Mouse (Mus musculus): Measurements from ENCODE around the gene Slc12a7.
A peak's percentile ranks its signal among the peaks of the same experiment; 100 is the strongest.

The Slc12a7 gene

DNA sequence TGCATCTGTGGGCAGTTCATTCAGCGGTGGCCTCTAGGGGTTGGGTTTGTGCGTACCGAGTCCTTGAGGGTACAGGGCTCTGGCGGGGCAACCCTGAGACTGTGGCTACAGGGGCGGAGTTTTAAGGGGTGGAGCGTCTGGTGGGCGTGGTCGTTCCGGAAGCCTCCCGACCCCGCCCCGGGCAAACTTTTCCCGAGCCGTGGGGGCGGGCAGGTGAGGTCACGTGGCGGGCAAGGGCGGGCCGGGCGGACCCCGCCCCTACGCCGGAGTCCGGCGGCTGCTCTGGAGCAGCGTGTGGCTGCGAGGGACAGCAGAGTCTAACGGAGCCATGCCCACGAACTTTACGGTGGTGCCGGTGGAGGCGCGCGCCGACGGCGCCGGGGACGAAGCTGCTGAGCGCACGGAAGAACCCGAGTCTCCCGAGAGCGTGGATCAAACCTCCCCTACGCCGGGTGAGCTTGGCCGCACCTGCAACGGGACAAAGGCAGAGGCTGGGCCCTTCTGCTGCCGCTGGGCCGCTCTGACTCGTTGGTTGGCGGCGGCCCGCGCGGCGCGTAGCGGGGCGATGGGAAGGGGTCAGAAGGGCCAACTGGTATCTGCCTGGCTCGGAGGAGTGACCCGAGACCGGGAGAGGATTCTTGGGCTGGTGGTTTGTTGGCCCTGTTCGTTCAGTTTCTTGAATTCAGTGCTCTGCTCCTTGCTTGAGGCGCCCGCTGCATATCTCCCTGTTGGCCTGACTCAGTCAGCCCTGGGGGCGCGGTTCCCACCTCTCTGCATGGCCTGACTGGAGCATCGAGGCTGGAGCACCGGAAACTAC lies 30.8 kb downstream of the Slc12a7 start:
- DNase-seq (ENCODE audit: low spot score): peak; percentile 92

DNA sequence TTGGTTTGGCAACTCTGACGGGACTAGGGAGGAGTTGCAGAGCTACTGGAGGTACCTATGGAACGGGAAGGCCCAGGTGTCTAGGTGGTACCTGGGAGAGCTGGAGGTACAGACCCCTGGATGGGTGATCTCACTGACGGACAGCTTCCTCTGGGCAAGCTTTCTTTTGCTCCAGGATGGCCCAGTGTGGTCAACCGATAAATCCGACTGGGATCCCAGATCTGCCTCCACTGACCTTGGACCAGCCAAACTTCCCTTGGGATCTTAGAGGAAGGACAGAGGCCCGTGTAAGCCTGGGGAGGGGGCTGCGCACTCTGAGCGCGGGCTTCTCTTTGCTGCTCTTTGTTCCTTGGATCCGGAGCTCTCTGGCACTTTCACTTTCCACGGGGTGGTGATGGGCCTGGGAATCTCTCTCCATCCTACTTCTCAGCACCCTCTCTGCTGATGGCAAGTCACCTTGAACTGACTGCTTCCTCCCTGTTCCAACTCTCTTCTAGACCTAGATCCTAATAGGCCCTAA lies 31.4 kb downstream of the Slc12a7 start:
- DNase-seq (ENCODE audit: low spot score): peak; percentile 55

DNA sequence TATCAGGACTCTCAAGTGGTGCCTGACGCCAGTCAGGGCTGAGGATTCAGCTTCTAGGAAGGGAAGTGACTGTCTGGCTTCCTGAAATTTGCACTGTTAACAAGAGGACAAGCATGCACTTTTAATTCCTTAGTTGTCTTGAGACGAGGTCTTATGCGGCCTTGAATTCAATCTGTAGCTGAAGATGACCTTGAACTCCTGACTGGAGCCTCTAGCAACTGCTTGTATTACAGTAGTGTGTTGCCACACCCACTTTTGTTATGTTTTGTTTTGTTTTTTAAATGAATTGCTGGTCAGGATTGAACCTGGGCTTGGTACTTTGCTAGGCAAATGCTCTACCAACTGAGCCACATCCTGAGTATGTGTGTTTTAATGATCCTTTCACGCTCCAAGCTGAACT lies 32.5 kb downstream of the Slc12a7 start:
- no peak for DNase-seq (ENCODE audit: low spot score)

DNA sequence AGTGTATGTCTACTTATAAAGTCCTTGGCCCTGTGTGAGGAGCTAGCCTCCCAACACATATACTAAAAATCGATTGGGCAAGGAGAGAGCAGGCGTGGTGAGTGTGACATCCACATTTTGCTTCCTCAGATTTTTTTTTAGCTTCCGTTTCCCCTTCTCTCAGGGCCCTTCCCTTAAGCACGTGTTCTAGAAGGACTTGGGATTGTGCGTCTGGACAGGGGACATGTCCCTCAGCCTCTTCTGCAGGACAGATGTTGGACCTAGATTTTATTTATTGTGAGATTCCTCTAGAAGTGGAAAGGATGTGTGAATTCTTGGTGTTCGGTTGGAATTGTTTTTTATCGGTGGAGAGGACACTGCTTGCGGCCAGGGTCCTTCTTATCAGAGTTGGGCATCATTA lies 34.3 kb downstream of the Slc12a7 start:
- no peak for DNase-seq (ENCODE audit: low spot score)

DNA sequence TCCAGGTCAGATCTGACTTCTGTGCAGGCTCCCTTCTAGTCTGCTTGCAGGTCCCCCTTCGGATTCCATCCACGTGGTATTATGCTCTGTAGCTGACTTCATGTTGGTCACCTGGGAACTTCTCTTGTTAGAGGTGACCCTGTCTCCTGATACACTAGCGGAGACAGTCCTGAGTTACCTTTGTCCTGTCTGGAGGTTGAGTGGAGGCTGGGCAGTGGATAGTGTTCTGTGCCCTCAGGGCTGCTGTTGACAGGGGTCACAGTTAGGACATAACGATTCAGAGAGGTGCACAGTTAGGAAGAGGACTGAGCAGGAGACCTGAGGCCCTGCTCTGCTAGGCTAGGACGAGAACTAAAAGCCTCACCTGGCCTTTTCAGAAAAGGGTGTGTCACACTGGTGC lies 34.9 kb downstream of the Slc12a7 start:
- no peak for DNase-seq (ENCODE audit: low spot score)

DNA sequence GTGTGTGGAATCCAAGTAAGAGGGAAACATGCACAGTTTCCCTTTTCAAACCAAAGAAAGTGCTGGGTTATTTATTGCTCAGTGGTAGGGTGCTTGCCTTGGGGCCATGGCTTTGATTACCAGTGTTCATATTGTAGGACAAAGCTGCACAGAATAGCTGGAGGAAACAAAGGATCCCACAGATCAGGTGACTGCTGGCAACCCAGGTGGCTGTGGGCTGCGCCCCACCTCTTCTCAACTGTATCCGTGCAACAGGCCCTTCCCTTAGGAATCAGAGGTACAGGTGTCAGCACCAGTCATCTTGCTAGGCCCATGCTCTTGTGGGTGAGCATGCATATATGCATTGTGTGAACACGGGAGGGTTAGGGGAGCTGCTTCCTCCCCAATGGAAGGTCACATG lies 35.4 kb downstream of the Slc12a7 start:
- no peak for DNase-seq (ENCODE audit: low spot score)

DNA sequence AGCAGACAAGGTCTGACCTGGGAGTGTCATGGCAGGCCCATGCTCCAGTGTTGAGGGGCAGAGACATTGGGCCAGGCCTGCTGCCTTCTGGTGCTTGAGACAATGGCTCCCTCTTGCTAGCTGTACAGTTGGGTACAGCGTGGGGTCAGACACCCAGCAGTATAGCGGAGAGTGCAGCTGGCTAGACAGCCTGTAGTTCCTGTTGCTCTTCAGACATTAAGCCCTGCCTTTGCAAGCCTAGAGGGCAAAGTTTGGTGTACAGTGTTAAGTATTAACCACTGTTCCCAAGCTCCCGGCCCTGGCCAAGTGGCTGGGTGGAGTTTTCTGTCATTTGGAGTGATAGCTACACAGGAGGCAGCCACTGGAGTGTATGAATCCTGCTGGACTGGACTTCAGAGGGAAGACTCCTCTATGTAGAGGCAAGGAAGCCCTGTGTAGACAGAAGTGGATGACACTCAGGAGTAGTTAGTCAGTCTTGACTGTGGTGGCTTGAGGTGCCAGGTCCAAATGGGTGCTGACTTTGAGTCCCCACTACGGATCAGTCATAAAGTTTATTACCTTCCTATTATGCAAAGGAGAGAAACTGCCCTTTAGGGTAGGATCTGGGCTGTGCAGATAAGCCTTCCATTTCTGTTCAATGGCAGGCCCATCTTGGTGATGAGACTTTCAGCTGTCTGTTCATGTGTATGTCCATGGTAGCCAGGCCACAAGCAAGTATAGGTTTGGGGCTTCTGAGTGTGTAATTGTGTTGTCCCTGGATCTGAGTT lies 37.2 kb downstream of the Slc12a7 start:
- DNase-seq (ENCODE audit: low spot score): no peak

DNA sequence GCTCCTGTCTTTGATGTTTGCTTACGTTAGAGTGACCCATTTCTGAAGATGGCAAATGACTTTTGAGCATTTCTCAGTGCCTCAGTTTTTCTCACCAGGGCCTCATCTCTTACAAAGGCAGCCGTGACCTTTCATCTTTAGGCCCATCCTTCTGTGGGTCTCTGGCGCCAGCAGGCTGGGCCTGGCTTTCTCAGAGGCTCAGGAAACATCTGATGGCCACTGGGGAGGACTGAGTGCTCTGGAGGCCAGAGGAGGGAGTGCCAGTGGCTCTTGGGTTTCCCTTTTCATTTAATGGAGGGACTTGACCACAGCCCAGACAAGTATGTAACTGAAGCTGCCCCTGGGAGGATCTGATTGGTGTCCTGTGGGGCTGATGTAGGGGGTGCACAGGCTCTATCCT lies 38.2 kb downstream of the Slc12a7 start:
- DNase-seq (ENCODE audit: low spot score): no peak

DNA sequence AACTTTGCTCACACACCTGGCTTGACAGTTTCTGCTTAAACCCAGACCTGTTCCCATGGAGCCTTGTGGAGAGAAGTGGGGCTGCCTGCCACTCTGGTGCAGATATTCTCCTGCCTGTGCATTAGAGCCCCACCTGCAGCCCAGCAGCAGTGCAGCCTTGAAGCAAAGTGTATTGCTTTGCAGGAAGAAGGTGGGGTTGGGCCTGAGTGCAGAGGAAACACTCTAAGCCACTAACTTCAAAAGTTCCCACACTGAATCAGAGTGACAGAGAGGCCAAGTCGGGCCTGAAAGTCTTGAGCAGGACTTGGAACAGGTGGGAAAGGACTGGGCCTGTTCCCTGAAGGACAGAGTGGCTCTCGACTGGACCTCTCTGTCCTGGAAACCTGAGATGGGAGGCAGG lies 39.8 kb downstream of the Slc12a7 start:
- no peak for DNase-seq (ENCODE audit: low spot score)

DNA sequence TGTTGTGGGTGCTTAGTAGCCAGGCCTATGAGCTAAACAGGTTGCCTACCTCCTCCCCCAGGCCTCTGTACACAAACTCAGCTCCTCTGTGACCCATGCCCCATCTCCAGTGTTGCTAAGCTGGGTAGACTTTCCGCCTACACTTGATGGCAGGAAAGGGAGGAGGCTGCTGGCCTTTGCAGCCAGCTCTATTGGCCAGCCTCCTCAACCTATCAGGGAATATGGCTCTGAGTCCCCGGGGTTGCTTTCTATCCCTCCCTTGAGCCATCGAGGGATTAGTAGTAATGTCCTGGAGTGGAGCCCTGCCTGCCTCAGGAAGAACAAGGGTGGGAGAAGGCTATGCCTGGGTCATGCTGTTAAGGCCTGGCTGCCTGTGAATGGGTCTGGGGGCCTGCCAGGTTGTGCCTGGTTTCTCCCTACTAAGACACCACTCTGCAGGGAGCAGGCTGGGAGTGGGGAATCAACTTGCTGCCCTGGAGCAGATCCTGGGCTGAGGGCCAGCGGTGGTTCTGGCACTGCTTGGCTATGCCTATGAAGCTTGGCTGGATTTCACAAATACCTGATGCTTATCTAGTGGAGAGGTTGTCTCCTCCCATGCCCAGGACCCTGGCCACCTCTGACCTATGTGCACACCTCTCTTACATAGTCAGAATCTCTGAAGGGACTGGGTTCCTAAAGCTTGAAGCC lies 40.8 kb downstream of the Slc12a7 start:
- no peak for DNase-seq (ENCODE audit: low spot score)

DNA sequence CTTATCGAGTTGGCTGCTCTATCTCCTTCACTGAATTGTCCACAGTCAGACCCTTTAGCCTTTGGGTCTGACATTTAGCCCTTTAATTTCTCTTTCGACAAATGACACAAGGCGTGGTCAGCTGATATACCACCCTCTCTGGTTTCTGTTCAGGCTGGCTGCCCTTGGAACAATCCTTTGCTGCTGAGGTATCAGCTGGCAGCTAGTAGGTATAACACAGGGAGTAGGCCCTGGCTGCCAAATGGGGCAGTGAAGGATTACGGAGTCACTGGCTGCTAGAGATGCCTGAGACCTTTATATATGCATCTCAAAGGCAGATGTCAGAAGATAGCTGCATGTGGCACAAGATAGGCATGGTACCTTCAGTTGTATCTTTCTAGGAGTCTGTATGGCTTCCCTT lies 42.9 kb downstream of the Slc12a7 start:
- no peak for DNase-seq (ENCODE audit: low spot score)

DNA sequence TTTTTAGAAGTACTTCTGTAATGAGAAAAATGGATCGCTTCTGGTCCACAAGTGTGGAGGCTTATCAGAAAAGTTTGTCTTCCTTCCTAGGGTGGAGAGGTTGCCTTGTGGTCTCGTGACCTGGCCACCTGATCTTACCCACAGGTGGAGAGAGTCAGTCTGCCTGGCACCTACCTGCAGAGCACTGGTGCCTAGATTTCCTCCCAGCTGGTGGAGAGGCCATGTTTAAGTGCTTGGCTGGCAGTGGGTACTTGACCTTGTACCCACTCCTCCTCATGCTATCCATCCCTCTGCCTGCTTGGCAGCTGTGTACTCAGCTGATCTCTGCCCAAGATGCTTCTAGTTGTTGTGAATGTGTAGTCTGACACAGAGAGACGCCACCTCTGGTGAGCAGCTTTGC lies 44.7 kb downstream of the Slc12a7 start:
- no peak for DNase-seq (ENCODE audit: low spot score)

DNA sequence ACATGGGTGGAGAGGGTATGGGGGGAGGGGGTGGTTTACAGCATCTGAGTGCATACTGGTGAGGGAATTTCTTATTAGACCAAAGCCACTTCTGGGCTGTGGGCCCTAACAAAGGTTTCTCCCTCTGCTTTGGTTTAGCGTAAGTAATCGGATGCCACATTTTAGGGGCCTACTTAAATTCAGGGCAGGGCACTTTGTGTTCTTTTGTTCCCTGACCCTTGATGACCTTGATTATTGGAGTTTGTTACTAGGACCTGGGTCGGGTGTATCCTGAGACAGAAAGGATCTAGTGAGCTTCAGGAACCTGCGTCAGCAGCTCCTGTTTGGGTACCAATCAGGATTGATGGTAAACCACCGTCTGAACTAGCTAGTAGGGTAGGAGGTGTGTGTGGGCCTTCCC lies 49.6 kb downstream of the Slc12a7 start:
- DNase-seq (ENCODE audit: low spot score): no peak

DNA sequence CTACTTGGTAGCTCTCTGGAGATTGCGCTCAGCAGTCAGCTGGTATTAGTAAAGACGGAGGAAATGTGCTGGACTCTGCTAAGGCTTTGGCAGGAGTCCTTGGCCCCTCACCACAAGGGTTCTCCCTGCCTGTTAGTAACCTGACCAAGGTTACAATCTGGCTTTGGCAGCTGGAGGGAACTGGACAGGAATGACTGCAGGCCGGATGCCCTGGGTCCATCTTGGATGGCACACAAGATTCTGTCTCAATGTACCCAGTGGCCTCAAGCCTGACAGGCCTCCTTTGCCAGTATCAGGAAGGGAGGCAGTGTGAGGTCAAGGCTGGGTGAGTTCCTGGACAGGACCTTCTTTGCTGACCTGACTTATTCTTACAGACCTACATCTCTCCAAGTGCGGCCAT lies 59.3 kb downstream of the Slc12a7 start:
- DNase-seq (ENCODE audit: low spot score): no peak

DNA sequence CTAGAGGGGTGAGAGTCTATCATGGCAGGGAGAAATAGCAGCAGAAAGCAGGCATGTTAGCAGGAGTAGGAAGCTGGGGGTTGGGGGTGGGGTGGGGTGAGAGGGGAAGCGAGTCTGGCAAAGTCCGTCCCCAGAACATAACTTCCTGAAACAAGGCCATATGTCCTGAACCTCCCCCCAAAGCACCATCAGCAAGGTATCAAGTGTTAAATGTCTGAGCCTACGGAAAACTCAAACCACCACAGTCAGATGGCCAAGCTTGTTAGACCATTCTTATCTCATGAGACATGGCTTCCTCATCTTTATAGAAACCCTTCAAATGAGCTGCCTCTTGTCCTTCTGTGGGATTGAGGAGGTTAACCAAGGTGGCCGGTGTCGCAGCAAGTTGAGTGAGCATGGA lies 60.3 kb downstream of the Slc12a7 start:
- no peak for DNase-seq (ENCODE audit: low spot score)

DNA sequence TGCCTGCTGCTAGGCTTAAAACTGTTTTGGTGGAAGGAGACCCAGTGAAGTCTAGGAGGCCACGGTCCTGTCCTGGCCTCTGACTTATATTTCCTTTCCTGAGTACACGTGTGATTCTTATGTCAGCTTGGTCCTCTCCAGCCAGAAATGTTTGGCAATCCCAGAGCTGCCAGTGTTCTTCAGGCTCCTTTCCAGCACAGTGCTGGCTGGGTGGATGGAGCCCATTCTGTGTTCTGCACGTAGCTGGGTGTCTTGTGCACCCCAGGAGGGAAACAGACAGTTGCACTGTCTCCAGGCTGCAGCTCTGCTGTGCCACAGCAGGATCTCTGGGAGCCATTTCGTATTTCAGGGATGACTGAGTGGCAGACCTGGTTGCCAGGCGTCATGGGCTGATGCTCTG lies 66.2 kb downstream of the Slc12a7 start:
- no peak for DNase-seq (ENCODE audit: low spot score)

DNA sequence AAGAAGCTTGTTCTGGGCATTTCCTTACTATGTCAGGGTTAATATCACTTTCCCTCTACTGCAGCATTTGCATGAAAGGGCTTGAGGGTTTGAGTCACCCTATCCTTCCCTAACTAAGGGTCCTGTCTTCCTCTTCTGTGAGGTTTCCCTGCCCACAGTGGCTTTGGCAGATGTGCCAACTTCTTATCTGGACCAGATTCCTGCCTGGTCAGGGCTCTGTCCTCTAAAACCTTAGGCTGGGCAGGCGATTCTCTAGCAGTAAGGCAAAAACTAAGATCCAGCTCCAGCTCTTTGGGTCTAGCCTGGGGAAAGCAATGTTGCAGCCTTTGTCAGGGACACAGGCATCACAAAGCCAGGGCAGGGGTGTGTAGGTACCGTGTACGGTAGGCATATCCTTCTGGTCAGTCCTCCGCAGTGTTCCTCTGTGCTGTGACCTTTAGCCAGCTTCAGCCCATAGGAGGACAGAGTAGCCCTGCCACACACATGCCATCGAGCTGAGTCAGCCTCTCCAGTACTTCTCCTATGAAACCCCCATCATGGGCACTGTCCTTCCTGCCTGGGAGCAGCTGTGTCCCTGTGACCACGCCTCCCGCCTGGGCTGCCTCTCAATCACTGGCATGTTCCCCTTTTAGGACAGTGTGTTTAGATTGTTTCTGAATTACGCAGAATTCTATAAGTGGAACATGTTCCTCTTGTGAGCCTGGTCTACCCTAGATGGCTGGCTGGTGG lies 70.7 kb downstream of the Slc12a7 start:
- no peak for DNase-seq (ENCODE audit: low spot score)

DNA sequence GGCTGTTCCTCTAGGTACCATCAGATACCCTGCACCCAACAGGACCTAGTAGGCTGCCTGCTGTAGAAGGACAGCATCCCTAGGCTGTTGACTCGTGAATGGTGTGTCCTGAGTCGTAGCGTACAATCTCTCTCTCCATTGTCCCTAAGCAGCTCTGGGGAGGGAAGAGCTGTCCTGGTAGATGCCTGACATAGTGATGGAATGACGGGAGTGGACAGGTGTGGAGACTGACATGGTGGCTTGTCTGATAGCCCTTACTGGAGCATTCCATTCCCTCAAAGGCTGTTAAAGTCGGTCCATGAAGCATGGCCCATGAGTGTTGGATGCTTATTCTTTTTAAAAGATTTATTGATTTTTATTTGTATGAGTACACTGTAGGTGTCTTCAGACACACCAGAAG lies 72.0 kb downstream of the Slc12a7 start:
- DNase-seq (ENCODE audit: low spot score): no peak

DNA sequence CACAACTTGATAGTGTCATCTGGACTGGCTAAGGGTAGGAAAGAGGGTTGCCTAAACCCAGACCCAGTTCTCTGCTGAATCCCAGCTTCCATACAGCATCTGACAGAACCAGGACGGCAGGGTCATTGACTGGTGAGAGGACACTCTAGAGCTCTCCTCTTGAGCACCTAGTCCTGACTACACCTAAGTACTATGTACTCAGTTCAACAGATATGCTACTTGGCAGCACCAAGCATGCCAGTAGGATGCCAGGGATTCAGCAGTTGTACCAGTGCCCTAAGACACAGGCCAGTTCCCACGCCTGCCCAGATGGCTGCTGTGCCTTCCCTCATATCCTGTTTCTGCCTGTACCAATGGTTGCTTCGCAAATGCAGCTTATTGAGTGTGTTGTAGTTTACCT lies 80.0 kb downstream of the Slc12a7 start:
- DNase-seq (ENCODE audit: low spot score): no peak

DNA sequence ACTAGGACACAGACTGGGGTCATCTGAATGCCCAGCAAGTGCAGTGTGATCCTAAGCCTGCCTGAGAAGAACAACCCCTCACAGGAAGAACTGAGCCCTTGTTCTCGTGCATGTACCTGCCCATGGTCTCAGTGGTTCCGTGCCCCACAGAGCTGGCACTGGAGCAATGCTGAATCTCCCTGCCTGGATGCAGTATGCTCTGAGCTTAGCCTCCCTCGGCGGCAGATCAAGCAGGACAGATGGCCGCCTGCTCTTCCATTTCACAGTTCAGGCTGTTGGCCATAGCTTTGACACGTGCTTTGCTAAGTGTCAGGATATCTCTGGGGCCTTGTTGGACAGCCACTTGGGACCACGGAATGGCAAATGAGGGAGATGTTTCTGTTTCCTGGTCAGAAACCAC lies 81.3 kb downstream of the Slc12a7 start:
- DNase-seq (ENCODE audit: low spot score): no peak

DNA sequence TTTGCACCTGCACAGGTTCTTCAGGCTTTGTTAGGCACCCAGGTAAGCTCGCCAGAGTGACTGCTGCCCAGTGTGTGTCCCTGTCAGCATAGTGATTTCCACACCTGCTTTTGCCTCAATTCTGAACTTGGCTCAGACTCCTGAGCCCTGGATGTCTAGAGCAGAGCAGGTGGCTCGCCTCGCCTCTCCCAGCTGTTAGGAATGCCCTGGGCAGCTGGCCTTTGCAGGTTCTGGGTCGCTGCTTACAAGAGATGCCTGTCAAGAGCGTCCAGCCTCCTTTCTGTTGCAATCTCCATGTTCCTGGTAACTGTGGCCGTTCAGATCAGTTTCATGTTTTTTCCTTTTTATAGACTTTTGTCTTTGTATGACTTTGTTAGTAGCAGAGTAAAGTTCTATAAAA lies 83.4 kb downstream of the Slc12a7 start:
- DNase-seq (ENCODE audit: low spot score): no peak

DNA sequence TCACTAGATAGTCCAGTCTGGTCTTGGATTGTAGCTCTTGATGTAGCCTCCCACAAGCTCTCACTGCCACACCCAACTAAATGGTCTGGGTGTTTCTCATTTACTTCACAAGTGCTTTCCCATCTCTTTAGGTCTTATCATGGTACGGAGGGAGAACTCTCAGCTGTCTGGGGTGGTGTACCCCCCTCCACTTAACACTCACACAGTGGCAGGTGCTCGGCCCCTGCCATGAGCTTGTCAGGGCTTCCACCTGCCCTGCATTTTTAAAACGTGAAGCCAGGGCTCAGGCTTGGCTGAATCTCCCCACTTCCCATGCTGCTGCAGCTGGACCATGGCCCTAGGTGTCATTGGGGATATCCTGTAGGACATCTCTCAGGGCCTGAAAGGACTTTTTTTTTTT lies 86.0 kb downstream of the Slc12a7 start:
- no peak for DNase-seq (ENCODE audit: low spot score)
